Mouse (Mus musculus) right cerebral cortex, postnatal 36 days (tissue): ENCODE measurements at regions not wholly inside any gene's neighbourhood (a gene's known extent, or its start where the extent isn't known, plus 50 kb on each side); places are given as distances from the start of the nearest gene placed in this dataset.

Source experiments
- DNase-seq, 2 experiments: peaks; one replicate each; pipeline ENCODE4 v3.0.0; 2022; ENCODE audit warnings: low spot score in 2 of 2, mixed read lengths in 1 of 2

GRCm38 (mm10) chr1:157014532-157015497 lies 75.4 kb upstream of the Ralgps2 start:
- no peak for DNase-seq

GRCm38 (mm10) chr1:157013669-157014048 lies 74.2 kb upstream of the Ralgps2 start:
- DNase-seq = no peak

- no peak for DNase-seq
These were observed 73.7 kb upstream of the Ralgps2 start for GRCm38 (mm10) chr1:157012950-157013668.

- DNase-seq = no peak
These were observed 71.8 kb upstream of the Ralgps2 start for GRCm38 (mm10) chr1:157011226-157011625.

- DNase-seq = no peak
These were observed 70.0 kb upstream of the Ralgps2 start for GRCm38 (mm10) chr1:157009427-157009826.

GRCm38 (mm10) chr1:157007891-157008730 lies 68.7 kb upstream of the Ralgps2 start:
- DNase-seq = no peak

GRCm38 (mm10) chr1:157004312-157005074 lies 65.1 kb upstream of the Ralgps2 start:
- DNase-seq = no peak

- DNase-seq = no peak
These were observed 63.6 kb upstream of the Ralgps2 start for GRCm38 (mm10) chr1:157003034-157003433.

GRCm38 (mm10) chr1:157002258-157002657 lies 62.8 kb upstream of the Ralgps2 start:
- DNase-seq = no peak

GRCm38 (mm10) chr1:157001008-157001660 lies 61.7 kb upstream of the Ralgps2 start:
- no peak for DNase-seq

GRCm38 (mm10) chr1:156999947-157000346 lies 60.5 kb upstream of the Ralgps2 start:
- no peak for DNase-seq

GRCm38 (mm10) chr1:156999272-156999671 lies 59.8 kb upstream of the Ralgps2 start:
- DNase-seq = no peak

- no peak for DNase-seq
These were observed 58.3 kb upstream of the Ralgps2 start for GRCm38 (mm10) chr1:156997476-156998305.

- peak; percentile 65 for DNase-seq
These were observed 57.6 kb upstream of the Ralgps2 start for GRCm38 (mm10) chr1:156997033-156997432.

GRCm38 (mm10) chr1:156996084-156996880 lies 56.9 kb upstream of the Ralgps2 start:
- DNase-seq = no peak

- no peak for DNase-seq
These were observed 55.9 kb upstream of the Ralgps2 start for GRCm38 (mm10) chr1:156995180-156995951.

- DNase-seq = no peak
These were observed 55.2 kb upstream of the Ralgps2 start for GRCm38 (mm10) chr1:156994644-156995016.

GRCm38 (mm10) chr1:156994005-156994643 lies 54.7 kb upstream of the Ralgps2 start:
- no peak for DNase-seq
